Mouse (Mus musculus) layer of hippocampus, adult 9-11 months (tissue): ENCODE measurements around the gene Gse1.

Experiments
- DNase-seq: peaks from one replicate; pipeline ENCODE4 v3.0.0; 2022

Gene Gse1

GRCm38 (mm10) chr8:120488636-120489131 is 260.4 kb downstream of the Gse1 start:
- DNase-seq = no peak

GRCm38 (mm10) chr8:120489142-120489754 is 261.0 kb downstream of the Gse1 start:
- no peak for DNase-seq

- no peak for DNase-seq
Observed at GRCm38 (mm10) chr8:120489771-120490281, 261.6 kb downstream of the Gse1 start.

- DNase-seq = no peak
Observed at GRCm38 (mm10) chr8:120490354-120491141, 262.3 kb downstream of the Gse1 start.

GRCm38 (mm10) chr8:120491166-120491793 is 263.0 kb downstream of the Gse1 start:
- DNase-seq = no peak

GRCm38 (mm10) chr8:120492193-120492880 is 264.1 kb downstream of the Gse1 start:
- DNase-seq = no peak

GRCm38 (mm10) chr8:120492881-120493220 is 264.6 kb downstream of the Gse1 start:
- DNase-seq = no peak

GRCm38 (mm10) chr8:120493508-120494464 is 265.5 kb downstream of the Gse1 start:
- no peak for DNase-seq

GRCm38 (mm10) chr8:120494903-120495302 is 266.6 kb downstream of the Gse1 start:
- peak; percentile 65 for DNase-seq

- no peak for DNase-seq
Observed at GRCm38 (mm10) chr8:120495461-120495860, 267.2 kb downstream of the Gse1 start.

- no peak for DNase-seq
Observed at GRCm38 (mm10) chr8:120496478-120496877, 268.2 kb downstream of the Gse1 start.

- DNase-seq = no peak
Observed at GRCm38 (mm10) chr8:120497503-120497946, 269.3 kb downstream of the Gse1 start.

- DNase-seq = no peak
Observed at GRCm38 (mm10) chr8:120498349-120498831, 270.1 kb downstream of the Gse1 start.

- DNase-seq = no peak
Observed at GRCm38 (mm10) chr8:120498926-120499605, 270.8 kb downstream of the Gse1 start.

GRCm38 (mm10) chr8:120500701-120501261 is 272.5 kb downstream of the Gse1 start:
- DNase-seq = no peak

GRCm38 (mm10) chr8:120501426-120501825 is 273.2 kb downstream of the Gse1 start:
- DNase-seq = no peak

GRCm38 (mm10) chr8:120502428-120502827 is 274.2 kb downstream of the Gse1 start:
- DNase-seq = no peak

GRCm38 (mm10) chr8:120504251-120505081 is 276.2 kb downstream of the Gse1 start:
- DNase-seq = no peak

- no peak for DNase-seq
Observed at GRCm38 (mm10) chr8:120505082-120505511, 276.8 kb downstream of the Gse1 start.
